Comparison of ENCODE assay signal across 22 mouse cellular contexts in genomic region chr6:90613277-90613676, GRCm38 (mm10). TPM values are rescaled to one million over a fixed set of nuclear protein-coding genes. Genes with fewer than 3 reads are reported as not detected.
DNase-seq lines count a peak whose midpoint lies in the region; ATAC-seq and TF ChIP-seq lines count a peak whose summit lies in the region.
"Had no signal": no experiment of that assay in that cellular context is flagged by ENCODE, and none has a peak within 500 bp of the region (broad histone marks: within the 10 kb centered on the region; RNA-seq: fewer than 3 reads in every experiment).

No protein-coding gene starts in this region.

- H3K4me3 ChIP-seq in hindbrain, embryonic 12.5 days: no peak overlapping the region
- no peak overlapping the region for H3K4me3 ChIP-seq in hindbrain, embryonic 11.5 days (ENCODE audit: low read depth, low read length)
- no peak overlapping the region for H3K4me3 ChIP-seq in intestine, postnatal 0 days (ENCODE audit: low read depth, low read length)
- H3K4me3 ChIP-seq: forebrain, embryonic 10.5 days; forebrain, embryonic 13.5 days had no signal

- H3K9ac ChIP-seq in hindbrain, embryonic 12.5 days: 0 out of 2 replicates have a peak overlapping the region, but pooled peaks have one; percentile 32
- no peak overlapping the region for H3K9ac ChIP-seq in hindbrain, embryonic 11.5 days (ENCODE audit: low read depth, low read length)
- no peak overlapping the region for H3K9ac ChIP-seq in intestine, postnatal 0 days (ENCODE audit: low read depth, low read length)
- H3K9ac ChIP-seq: forebrain, embryonic 13.5 days; hindbrain, embryonic 14.5 days had no signal

- 0 out of 2 replicates have a peak, but pooled peaks cover 3% of the 10 kb centered on the region for H3K4me1 ChIP-seq in hindbrain, embryonic 12.5 days
- H3K4me1 ChIP-seq in hindbrain, embryonic 11.5 days (replicated peaks; ENCODE audit: control insufficient read depth, insufficient read depth, low read length): no peaks in the 10 kb centered on the region
- no peaks in the 10 kb centered on the region for H3K4me1 ChIP-seq in intestine, postnatal 0 days (replicated peaks; ENCODE audit: control insufficient read depth, insufficient read depth, low read length)
- H3K4me1 ChIP-seq: forebrain, embryonic 13.5 days had no signal

- no peak for ATAC-seq in hindbrain, embryonic 12.5 days (ENCODE audit: low FRiP score)
- no peak for ATAC-seq in hindbrain, embryonic 11.5 days (ENCODE audit: low FRiP score)
- ATAC-seq in intestine, postnatal 0 days: no peak
- ATAC-seq: activated CD4-positive, CD25-positive, alpha-beta regulatory T cell, adult 4 months; CD4-positive, CD25-positive, alpha-beta regulatory T cell, adult 4 months; forebrain, embryonic 13.5 days; forebrain, embryonic 16.5 days; hindbrain, postnatal 0 days; inflammation-experienced regulatory T-cells, adult 6 months; intestine, embryonic 16.5 days had no signal

- no peak for TF ChIP-seq CTCF in intestine, postnatal 0 days (IDR thresholded peaks at IDR 0.05; ENCODE audit: low read depth)

- DNase-seq in hindbrain, embryonic 11.5 days (ENCODE audit: low spot score): no peak
- peak; percentile 24 for DNase-seq in 3134 (ENCODE audit: extremely low read depth, insufficient read length, low spot score)
- DNase-seq in 3T3-L1 (ENCODE audit: low read depth, low spot score): peak; percentile 32
- peak; percentile 12 to 32 for DNase-seq in natural killer cell, adult 2 months (ENCODE audit: low spot score in 2 of 2)
- DNase-seq: adrenal gland, postnatal 10 days; adrenal gland, postnatal 36 days; cerebellum, adult 18-20 months; cerebellum, adult 9-10 months; cerebellum, postnatal 14 days; gastrocnemius, postnatal 25 days; heart, adult 18-20 months had no signal

- no peak overlapping the region for H3K27ac ChIP-seq in hindbrain, embryonic 12.5 days
- H3K27ac ChIP-seq in hindbrain, embryonic 11.5 days (ENCODE audit: low read depth, low read length): no peak overlapping the region
- no peak overlapping the region for H3K27ac ChIP-seq in intestine, postnatal 0 days (ENCODE audit: low read depth, low read length)
- H3K27ac ChIP-seq: forebrain, embryonic 10.5 days; forebrain, embryonic 13.5 days; hindbrain, embryonic 14.5 days; hindbrain, postnatal 0 days had no signal

- no peaks in the 10 kb centered on the region for H3K9me3 ChIP-seq in hindbrain, embryonic 12.5 days (replicated peaks)
- no peaks in the 10 kb centered on the region for H3K9me3 ChIP-seq in hindbrain, embryonic 11.5 days (ENCODE audit: control insufficient read depth, low read length)
- H3K9me3 ChIP-seq in intestine, postnatal 0 days (ENCODE audit: control insufficient read depth): no peaks in the 10 kb centered on the region
- H3K9me3 ChIP-seq: forebrain, embryonic 10.5 days; forebrain, embryonic 13.5 days had no signal

- no peaks in the 10 kb centered on the region for H3K27me3 ChIP-seq in hindbrain, embryonic 12.5 days
- H3K27me3 ChIP-seq in hindbrain, embryonic 11.5 days (ENCODE audit: control insufficient read depth, insufficient read depth, low read length): no peaks in the 10 kb centered on the region
- no peaks in the 10 kb centered on the region for H3K27me3 ChIP-seq in intestine, postnatal 0 days (replicated peaks; ENCODE audit: control insufficient read depth, insufficient read depth, low read length)
- H3K27me3 ChIP-seq: forebrain, embryonic 13.5 days had no signal

- 85% methylated on average over 8 of the region's 8 CpGs for WGBS in hindbrain, embryonic 12.5 days
- WGBS in hindbrain, embryonic 11.5 days: 84% methylated on average over 8 of the region's 8 CpGs
- 82% methylated on average over 8 of the region's 8 CpGs for WGBS in intestine, postnatal 0 days

- H3K36me3 ChIP-seq in hindbrain, embryonic 12.5 days: no peaks in the 10 kb centered on the region
- no peaks in the 10 kb centered on the region for H3K36me3 ChIP-seq in hindbrain, embryonic 11.5 days (ENCODE audit: control insufficient read depth, insufficient read depth, low read length)
- no peaks in the 10 kb centered on the region for H3K36me3 ChIP-seq in intestine, postnatal 0 days (ENCODE audit: control insufficient read depth, insufficient read depth)
- H3K36me3 ChIP-seq: forebrain, embryonic 10.5 days had no signal

- H3K4me2 ChIP-seq in hindbrain, embryonic 12.5 days (replicated peaks): no peak overlapping the region
- H3K4me2 ChIP-seq in hindbrain, embryonic 11.5 days (replicated peaks; ENCODE audit: low read depth, low read length): no peak overlapping the region
- no peak overlapping the region for H3K4me2 ChIP-seq in intestine, postnatal 0 days (replicated peaks; ENCODE audit: low read depth)
- H3K4me2 ChIP-seq: forebrain, embryonic 13.5 days; hindbrain, embryonic 14.5 days had no signal

RNA-seq across cellular contexts. Expression of gene Slc41a3, which starts 8.8 kb away (rescaled TPM):
- 3.6 TPM in 2 replicates for polyA plus RNA-seq in hindbrain, embryonic 12.5 days (2016; fragmentation: Nextera tagmentation; extraction: Ambion mirVana)
- 3.2 and 3.5 TPM in 2 replicates for polyA plus RNA-seq in hindbrain, embryonic 11.5 days (2014; fragmentation: Nextera tagmentation; extraction: Ambion mirVana)
- polyA plus RNA-seq in intestine, postnatal 0 days (2015; fragmentation: Nextera tagmentation; extraction: Ambion mirVana): 8.8 and 10.0 TPM in 2 replicates
